8 mouse cellular contexts compared by ENCODE assay signal in genomic region chr1:91062363-91062762, GRCm38 (mm10).
DNase-seq lines count a peak whose midpoint lies in the region; ATAC-seq and TF ChIP-seq lines count a peak whose summit lies in the region.

No protein-coding gene starts in this region.

- no peak for TF ChIP-seq CTCF in brain, embryonic 14.5 days (IDR thresholded peaks at IDR 0.05; ENCODE audit: borderline replicate concordance, extremely low read depth, insufficient read depth, insufficient read length)

- TF ChIP-seq POLR2A in brain, embryonic 14.5 days (IDR thresholded peaks at IDR 0.05; ENCODE audit: borderline replicate concordance, extremely low read depth, insufficient read depth, insufficient read length, poor library complexity, severe bottlenecking): no peak
- TF ChIP-seq POLR2A in myocyte (IDR thresholded peaks at IDR 0.05; ENCODE audit: insufficient read length, low read depth): no peak

- H3K27me3 ChIP-seq in heart, embryonic 16.5 days (ENCODE audit: control insufficient read depth, insufficient read depth, low read length): no peaks in the 10 kb centered on the region
- no peaks in the 10 kb centered on the region for H3K27me3 ChIP-seq in myocyte (ENCODE audit: control insufficient read depth, insufficient read depth, insufficient read length)

- H3K4me2 ChIP-seq in heart, embryonic 16.5 days (ENCODE audit: low read depth, low read length): 0 out of 2 replicates have a peak overlapping the region, but pooled peaks have one; percentile 5
- peak overlapping the region; percentile 70 for H3K4me2 ChIP-seq in myocyte (ENCODE audit: low read depth)

- ATAC-seq in heart, embryonic 16.5 days (replicated peaks; ENCODE audit: extremely low read depth, insufficient read depth, low FRiP score): peak; percentile 50

- H3K79me2 ChIP-seq in myocyte (ENCODE audit: control insufficient read depth, insufficient read depth): peaks cover 100% of the 10 kb centered on the region

- peak; percentile 20 for DNase-seq in kidney, adult 18-20 months
- no peak for DNase-seq in kidney, adult 11 months
- peak; percentile 62 for DNase-seq in brain, embryonic 14.5 days (ENCODE audit: low read depth)
- DNase-seq in left cerebral cortex, adult 9 months (ENCODE audit: low spot score in 2 of 2): peak; percentile 69 to 80
- DNase-seq in urinary bladder, postnatal 25 days (ENCODE audit: low spot score): no peak
- no peak for DNase-seq in cerebellum, adult 9-11 months

- 21% methylated on average over 5 of the region's 5 CpGs for WGBS in heart, embryonic 16.5 days

- H3K9me3 ChIP-seq in heart, embryonic 16.5 days (replicated peaks; ENCODE audit: control insufficient read depth, low read length): no peaks in the 10 kb centered on the region

- peaks cover 92% of the 10 kb centered on the region for H3K4me1 ChIP-seq in heart, embryonic 16.5 days (ENCODE audit: control insufficient read depth, insufficient read depth, low read length)

- no peak overlapping the region for H3K4me3 ChIP-seq in heart, embryonic 16.5 days (ENCODE audit: low read length)
- no peak overlapping the region for H3K4me3 ChIP-seq in myocyte

- peak overlapping the region; percentile 54 for H3K27ac ChIP-seq in heart, embryonic 16.5 days (ENCODE audit: low read length)

- H3K9ac ChIP-seq in heart, embryonic 16.5 days (ENCODE audit: low read length): peak overlapping the region; percentile 28; the same call in 1 of the 2 replicates

- no peak overlapping the region for H3ac ChIP-seq in myocyte (ENCODE audit: control insufficient read depth, insufficient read length)

- no peaks in the 10 kb centered on the region for H3K36me3 ChIP-seq in heart, embryonic 16.5 days (ENCODE audit: control insufficient read depth, insufficient read depth)
- H3K36me3 ChIP-seq in myocyte (ENCODE audit: control insufficient read depth, insufficient read depth): no peaks in the 10 kb centered on the region

TF ChIP-seq in myocyte, 11 proteins besides CTCF, POLR2A, EP300 and RAD21:
- TF ChIP-seq MYOD1 (IDR thresholded peaks at IDR 0.05; ENCODE audit: control insufficient read depth in 1 of 3, insufficient read length in 2 of 3, low read depth in 2 of 3) (peak in 2 of 3 experiments; percentile 18 to 41), USF1 (IDR thresholded peaks at IDR 0.05; ENCODE audit: low read depth) (no peak)
TF ChIP-seq in myocyte: peak in this region for 1.

Comparison
In these comparisons a context has a peak if more than half of its experiments do, and no peak if none do; other contexts are left out.
1. DNase-seq: peak in kidney, adult 18-20 months (single experiment), brain, embryonic 14.5 days (single experiment) and left cerebral cortex, adult 9 months (2 of 2); none in kidney, adult 11 months (single experiment), urinary bladder, postnatal 25 days (single experiment) and cerebellum, adult 9-11 months (single experiment).